1 mouse cellular context compared by ENCODE assay signal in the genomic region with DNA sequence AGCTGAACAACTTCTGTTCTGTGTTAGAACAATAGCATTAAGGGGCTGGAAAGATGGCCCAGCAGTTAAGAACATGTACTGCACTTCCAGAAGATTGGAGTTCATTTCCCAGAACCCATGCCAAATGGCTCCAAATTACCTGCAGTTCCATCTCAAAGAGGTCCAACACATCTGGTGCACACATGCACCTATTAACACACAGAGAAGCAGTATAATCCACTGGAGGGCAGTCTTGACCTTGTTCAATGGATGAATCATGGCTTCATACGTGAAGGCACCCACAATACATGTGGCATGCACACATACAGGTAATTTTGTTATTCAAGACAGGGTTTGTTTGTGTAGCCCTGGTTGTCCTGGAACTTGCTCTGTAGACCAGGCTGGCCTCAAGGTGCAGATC.
TF ChIP-seq lines count a peak whose summit lies in the region.

No protein-coding gene starts in this region.

TF ChIP-seq in CH12.LX, 34 proteins besides CTCF, POLR2A, EP300 and RAD21:
- TF ChIP-seq SMC3 (IDR thresholded peaks at IDR 0.05; ENCODE audit: low read depth, low read length) (peak; percentile 4; the same call in 1 of the 2 replicates), USF2 (conservative IDR thresholded peaks at IDR 0.05; ENCODE audit: low read depth, low read length) (no peak)
